Mouse (Mus musculus) heart, postnatal 36 days (tissue): ENCODE data around the gene Tspan2. TPM values are rescaled to one million over a fixed set of nuclear protein-coding genes. Genes with fewer than 3 reads are reported as not detected.

Source experiments
- DNase-seq, 2 experiments: peaks; one replicate each; pipeline ENCODE4 v3.0.0; 2021 to 2022
- intact Hi-C: fragments of 180-260 bp; cut with DNase I; formaldehyde crosslinking; loops from one replicate; pipeline ENCODE4 v1.15.1; 2025
- total RNA-seq, 2 experiments: library from RNA; stranded (reverse); gene quantifications; 2 replicates each; pipeline ENCODE4 v1.2.3; 2021

Gene Tspan2
- total RNA-seq, 2 experiments from 2014 or later = 13.2 to 15.0 TPM

- intact Hi-C loops = loop anchor here (10.0 kb wide), 1 partner anchor 262 kb away; the partner anchor contains the start of gene Sike1
- no peak for DNase-seq
These were observed 1.7 kb upstream of the Tspan2 start for GRCm38 (mm10) chr3:102732619-102733018.

- no peak for DNase-seq
- intact Hi-C loops = loop anchor here (10.0 kb wide), 1 partner anchor 262 kb away; the partner anchor contains the start of gene Sike1
These were observed 1.3 kb upstream of the Tspan2 start for GRCm38 (mm10) chr3:102733050-102733449.

GRCm38 (mm10) chr3:102733936-102734312, 405 bp upstream of the Tspan2 start:
- intact Hi-C loops = loop anchor here (10.0 kb wide), 1 partner anchor 261 kb away; the partner anchor contains the start of gene Sike1
- DNase-seq = no peak

GRCm38 (mm10) chr3:102735031-102735558, 766 bp downstream of the Tspan2 start:
- DNase-seq = peak in 1 of 2 experiments; percentile 47
- intact Hi-C loops = loop anchor here (10.0 kb wide), 1 partner anchor 260 kb away; the partner anchor contains the start of gene Sike1

GRCm38 (mm10) chr3:102735638-102736037, 1.3 kb downstream of the Tspan2 start:
- intact Hi-C loops = loop anchor here (10.0 kb wide), 1 partner anchor 259 kb away; the partner anchor contains the start of gene Sike1
- no peak for DNase-seq

GRCm38 (mm10) chr3:102736436-102736835, 2.1 kb downstream of the Tspan2 start:
- intact Hi-C loops = loop anchor here (10.0 kb wide), 1 partner anchor 258 kb away; the partner anchor contains the start of gene Sike1
- no peak for DNase-seq

GRCm38 (mm10) chr3:102737106-102737505, 2.8 kb downstream of the Tspan2 start:
- intact Hi-C loops = loop anchor here (10.0 kb wide), 1 partner anchor 258 kb away; the partner anchor contains the start of gene Sike1
- DNase-seq = no peak

GRCm38 (mm10) chr3:102738161-102738901, 4.0 kb downstream of the Tspan2 start:
- peak in 1 of 2 experiments; percentile 35 for DNase-seq
- intact Hi-C loops = loop anchor here (10.0 kb wide), 1 partner anchor 256 kb away; the partner anchor contains the start of gene Sike1

- DNase-seq = no peak
- intact Hi-C loops = loop anchor here (10.0 kb wide), 1 partner anchor 256 kb away; the partner anchor contains the start of gene Sike1
These were observed 4.6 kb downstream of the Tspan2 start for GRCm38 (mm10) chr3:102738926-102739325.

- no peak for DNase-seq
- intact Hi-C loops = no loop called here
These were observed 8.4 kb downstream of the Tspan2 start for GRCm38 (mm10) chr3:102742725-102743124.

GRCm38 (mm10) chr3:102743202-102743601, 8.9 kb downstream of the Tspan2 start:
- intact Hi-C loops = no loop called here
- no peak for DNase-seq

- no peak for DNase-seq
- intact Hi-C loops = no loop called here
These were observed 9.6 kb downstream of the Tspan2 start for GRCm38 (mm10) chr3:102743781-102744471.

GRCm38 (mm10) chr3:102744657-102745056, 10.3 kb downstream of the Tspan2 start:
- intact Hi-C loops = no loop called here
- no peak for DNase-seq

GRCm38 (mm10) chr3:102746174-102746573, 11.8 kb downstream of the Tspan2 start:
- intact Hi-C loops = no loop called here
- DNase-seq = no peak

- intact Hi-C loops = no loop called here
- DNase-seq = no peak
These were observed 13.7 kb downstream of the Tspan2 start for GRCm38 (mm10) chr3:102748038-102748437.

GRCm38 (mm10) chr3:102748686-102749085, 14.4 kb downstream of the Tspan2 start:
- no peak for DNase-seq
- intact Hi-C loops = no loop called here

- intact Hi-C loops = no loop called here
- DNase-seq = no peak
These were observed 16.8 kb downstream of the Tspan2 start for GRCm38 (mm10) chr3:102751136-102751535.

GRCm38 (mm10) chr3:102751536-102751935, 17.2 kb downstream of the Tspan2 start:
- intact Hi-C loops = no loop called here
- DNase-seq = no peak

- no peak for DNase-seq
- intact Hi-C loops = no loop called here
These were observed 17.7 kb downstream of the Tspan2 start for GRCm38 (mm10) chr3:102752053-102752452.

- no peak for DNase-seq
- intact Hi-C loops = no loop called here
These were observed 18.1 kb downstream of the Tspan2 start for GRCm38 (mm10) chr3:102752457-102752856.

- intact Hi-C loops = loop anchor here (2.0 to 5.0 kb wide), 2 partner anchors 33 to 46 kb away; no protein-coding TSS in a partner anchor
These were observed 21.5 kb downstream of the Tspan2 start for GRCm38 (mm10) chr3:102755801-102756200.

More at GRCm38 (mm10) chr3:102755801-102756200, 21.5 kb downstream of the Tspan2 start:
- peak in 1 of 2 experiments; percentile 28 for DNase-seq
